Mouse (Mus musculus): ENCODE measurements at regions not wholly inside any gene's neighbourhood (a gene's known extent, or its start where the extent isn't known, plus 50 kb on each side); places are given as distances from the start of the nearest gene placed in this dataset.

DNA sequence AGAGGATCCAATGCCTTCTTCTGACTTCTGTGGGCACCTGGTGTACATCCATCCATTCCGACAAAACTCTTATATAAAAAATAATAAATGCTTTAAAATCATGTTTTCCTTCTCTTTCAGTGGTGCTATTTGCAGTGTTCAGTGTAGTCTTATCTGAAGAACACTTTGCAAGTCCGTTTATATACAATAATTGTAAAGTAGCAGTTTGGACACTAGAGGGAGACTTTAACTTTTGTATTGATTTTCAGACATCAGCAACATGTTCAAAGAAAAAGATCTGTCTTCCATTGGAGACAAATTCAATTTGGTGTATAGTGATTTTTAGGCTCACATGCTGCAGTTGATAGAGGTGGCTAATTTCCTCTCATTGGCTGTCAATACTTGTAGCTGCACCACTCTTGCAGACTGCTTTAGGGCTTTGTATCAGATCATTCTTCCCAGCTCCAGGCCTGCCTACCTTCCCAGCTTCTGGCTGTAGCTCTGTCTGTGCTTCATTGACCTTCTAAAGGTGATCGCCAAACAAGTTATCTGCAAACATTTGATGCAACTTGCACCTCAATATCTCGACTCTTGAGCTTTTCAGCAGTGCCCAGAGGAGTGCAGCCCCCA is 74.8 kb upstream of the Sult1c1 start:
- DNase-seq = no peak

GRCm38 (mm10) chr17:54061280-54061679 is 70.8 kb upstream of the Sult1c1 start:
- peak; percentile 2 for DNase-seq

Measured in right cerebral cortex, postnatal 4 days (tissue).